Mouse (Mus musculus): ENCODE data around the gene Pcgf1. TPM values are rescaled to one million over a fixed set of nuclear protein-coding genes. Genes with fewer than 3 reads are reported as not detected.
A peak's percentile ranks its signal among the peaks of the same experiment; 100 is the strongest.

Gene Pcgf1
- total RNA-seq (2015): 28.9 and 37.5 TPM in 2 replicates
- 10.5 and 16.6 TPM in 2 replicates for total RNA-seq (2017)

DNA sequence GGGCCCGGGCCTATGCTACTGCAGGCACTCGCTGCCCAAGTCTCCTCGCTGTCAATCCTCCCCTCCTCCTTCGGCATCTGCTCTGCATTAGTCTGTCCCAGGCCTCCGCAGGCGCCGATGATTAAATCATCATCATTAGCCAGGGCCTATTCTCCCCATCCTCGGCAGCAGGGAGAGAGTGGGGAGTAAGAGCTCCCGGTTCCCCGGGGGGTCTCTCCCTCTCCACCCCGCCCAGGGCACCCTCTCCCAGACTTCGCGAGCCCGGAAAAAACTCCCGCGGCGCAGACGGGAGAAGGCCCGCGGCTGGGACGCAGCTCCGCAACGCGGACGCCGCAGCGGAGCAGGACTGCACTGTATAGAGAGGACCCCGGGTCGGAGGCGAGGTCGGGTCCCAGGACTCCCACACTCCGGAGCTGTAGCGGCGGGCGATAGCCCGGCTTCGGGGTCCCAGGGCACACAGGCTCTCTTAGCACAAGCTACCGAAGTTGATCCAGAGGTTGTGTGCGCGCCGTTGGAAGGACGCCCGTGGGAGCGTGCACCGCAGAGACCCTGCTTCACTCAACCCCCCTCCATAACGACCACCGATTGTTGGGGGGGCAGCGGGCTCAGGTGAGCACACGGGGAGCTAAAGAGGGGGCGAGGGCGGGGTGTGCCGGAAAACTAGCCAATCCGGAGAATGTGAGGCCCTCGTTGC, at the start of gene Pcgf1:
Pcgf1 (plus strand) TSS at position 240 of the 694 bp plus-strand sequence.
- ATAC-seq (ENCODE audit: poor library complexity, severe bottlenecking): peak; percentile 13; the same call in 1 of the 2 replicates

DNA sequence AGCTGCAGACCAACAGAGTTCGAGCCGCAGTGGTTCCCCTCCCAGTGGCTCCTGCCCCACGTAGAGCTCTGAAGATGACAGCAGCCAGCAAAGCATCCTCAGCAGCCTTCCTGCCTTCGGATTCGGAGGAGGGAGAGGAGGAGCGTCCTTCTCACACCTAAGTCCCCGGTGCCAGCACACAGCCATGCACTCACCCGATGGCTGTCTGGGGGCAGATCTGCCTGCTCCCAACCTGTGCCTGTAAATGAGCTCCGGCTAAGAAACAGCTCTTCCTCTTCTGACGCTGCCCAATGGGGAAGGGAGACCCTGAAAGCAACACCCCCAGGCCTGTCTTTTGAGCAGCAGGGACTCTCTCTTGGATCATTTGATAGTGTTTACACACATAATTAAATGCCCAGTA, 47.9 kb upstream of the Pcgf1 start:
- ATAC-seq (ENCODE audit: poor library complexity, severe bottlenecking): no peak

DNA sequence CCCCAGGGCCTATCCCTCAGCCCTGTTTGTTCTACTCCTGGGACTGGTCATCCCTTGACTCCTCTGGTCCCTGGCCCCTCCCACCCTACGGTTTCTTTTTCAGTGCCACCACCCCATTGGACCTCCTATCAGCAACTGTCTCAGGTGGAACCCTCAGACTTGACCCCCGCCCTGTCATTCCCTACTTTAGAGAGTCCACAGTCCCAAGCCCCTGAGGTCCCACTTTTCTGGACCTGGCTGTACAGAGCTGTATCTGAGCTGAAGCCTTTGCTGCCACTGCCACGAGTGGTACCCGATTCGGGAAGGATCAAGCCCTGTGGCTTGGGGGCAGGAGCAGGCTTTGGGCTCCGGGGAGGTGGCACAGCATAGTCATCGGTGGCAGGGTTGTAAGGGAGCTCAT, 46.6 kb upstream of the Pcgf1 start:
- no peak for ATAC-seq (ENCODE audit: poor library complexity, severe bottlenecking)

DNA sequence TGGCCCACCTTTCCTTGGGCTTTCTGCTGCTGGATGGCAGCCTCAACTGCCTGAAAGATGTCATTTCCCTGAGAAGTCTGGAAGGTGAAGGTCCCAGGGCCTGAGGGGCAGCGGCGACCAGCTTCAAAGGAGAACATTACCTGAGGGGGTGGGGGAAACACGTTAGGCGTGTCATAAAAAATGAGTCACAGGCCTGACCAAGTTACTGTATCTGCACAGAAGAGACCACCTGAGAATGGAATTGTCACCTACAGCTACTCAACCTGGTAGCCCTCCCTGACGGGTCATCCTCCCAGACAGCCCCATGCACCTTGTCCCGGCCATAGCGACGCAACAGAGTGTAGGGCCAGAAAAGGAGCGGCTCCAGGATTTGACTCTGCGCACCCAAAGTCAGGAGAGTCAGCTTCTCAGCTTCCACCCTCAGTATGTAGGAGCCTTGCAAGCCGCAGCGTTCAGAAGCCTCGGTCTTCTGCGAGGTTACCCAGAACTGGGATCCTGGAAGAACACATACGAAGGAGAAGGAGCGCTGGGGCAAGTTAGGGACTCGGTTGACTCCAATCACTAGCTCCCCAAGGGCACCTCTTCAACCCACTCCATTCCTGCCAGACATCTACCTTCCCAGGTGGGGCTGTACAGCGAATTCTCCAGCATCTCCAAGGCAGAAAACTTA, 45.6 kb upstream of the Pcgf1 start:
- ATAC-seq (ENCODE audit: poor library complexity, severe bottlenecking): no peak

DNA sequence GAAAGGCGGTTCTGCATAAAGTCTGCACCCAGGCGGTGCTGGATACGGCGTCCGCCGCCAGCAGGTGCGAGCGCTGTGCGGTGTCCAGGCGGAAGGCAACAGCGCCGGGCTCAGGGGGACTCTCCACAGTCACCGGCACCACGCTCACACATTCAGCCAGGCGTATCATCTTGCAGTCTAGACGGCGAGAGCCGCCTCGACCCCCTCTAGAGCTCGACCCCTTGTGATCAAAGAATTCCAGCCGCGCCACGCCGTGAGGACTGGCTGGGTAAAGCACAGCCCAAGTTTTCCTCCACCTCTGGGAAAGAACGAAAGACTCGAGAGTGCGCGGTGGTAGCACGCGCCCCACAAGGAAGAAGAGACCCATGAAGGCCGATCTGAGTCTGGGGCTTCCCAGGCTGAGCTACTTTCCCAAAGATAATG, 44.9 kb upstream of the Pcgf1 start:
- ATAC-seq (ENCODE audit: poor library complexity, severe bottlenecking): peak; percentile 68

DNA sequence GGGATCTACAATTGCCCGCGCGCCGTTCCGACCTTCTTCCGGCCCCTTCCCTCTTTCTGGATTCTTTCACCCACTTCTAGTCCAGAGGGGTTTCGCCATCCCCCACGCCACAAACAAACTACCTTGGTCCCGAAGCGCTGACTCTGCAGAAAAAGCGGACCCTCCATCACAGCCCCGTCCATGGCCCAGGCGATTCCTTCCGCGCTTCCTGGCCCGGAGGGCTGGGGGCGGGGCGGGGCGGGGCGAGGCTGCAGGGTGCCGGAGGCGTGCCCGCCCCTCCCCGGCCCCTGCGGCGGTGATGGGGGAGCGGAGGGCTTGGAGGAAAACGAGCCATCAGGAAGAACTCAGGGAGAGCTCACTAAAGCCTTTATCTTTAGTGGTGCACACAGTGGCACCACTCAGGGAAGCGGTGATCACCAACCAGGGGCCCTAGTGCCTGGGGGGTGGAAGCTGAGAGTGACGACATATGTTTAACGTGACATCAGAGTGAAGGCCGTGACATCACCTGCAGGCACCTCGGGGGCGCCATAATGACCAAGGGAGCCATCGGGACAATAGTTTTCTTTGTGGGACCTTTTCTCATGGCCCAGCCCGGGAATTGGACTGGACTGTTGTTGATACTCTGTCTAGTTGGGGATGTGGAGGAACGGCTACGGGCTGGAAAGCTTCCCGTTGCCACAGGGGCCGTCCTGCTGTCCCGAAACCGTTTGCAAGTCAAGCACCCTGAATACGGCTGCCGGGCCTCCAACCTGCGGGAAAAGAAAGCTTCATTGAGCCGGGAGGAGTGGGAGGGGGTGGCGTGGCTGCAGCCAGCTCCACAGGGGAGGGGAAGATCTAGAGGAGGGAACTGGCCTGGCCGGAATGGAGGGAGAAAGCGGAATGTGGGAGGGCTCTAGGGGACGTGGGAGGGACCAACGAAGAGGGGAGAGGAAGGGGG, 44.2 kb upstream of the Pcgf1 start, which contains the start of the genes Dok1 and Loxl3:
Dok1 (minus strand) TSS at position 223 of the 937 bp plus-strand sequence.
Loxl3 (plus strand) TSS at position 925 of the 937 bp plus-strand sequence.
- ATAC-seq (ENCODE audit: poor library complexity, severe bottlenecking): peak; percentile 77

DNA sequence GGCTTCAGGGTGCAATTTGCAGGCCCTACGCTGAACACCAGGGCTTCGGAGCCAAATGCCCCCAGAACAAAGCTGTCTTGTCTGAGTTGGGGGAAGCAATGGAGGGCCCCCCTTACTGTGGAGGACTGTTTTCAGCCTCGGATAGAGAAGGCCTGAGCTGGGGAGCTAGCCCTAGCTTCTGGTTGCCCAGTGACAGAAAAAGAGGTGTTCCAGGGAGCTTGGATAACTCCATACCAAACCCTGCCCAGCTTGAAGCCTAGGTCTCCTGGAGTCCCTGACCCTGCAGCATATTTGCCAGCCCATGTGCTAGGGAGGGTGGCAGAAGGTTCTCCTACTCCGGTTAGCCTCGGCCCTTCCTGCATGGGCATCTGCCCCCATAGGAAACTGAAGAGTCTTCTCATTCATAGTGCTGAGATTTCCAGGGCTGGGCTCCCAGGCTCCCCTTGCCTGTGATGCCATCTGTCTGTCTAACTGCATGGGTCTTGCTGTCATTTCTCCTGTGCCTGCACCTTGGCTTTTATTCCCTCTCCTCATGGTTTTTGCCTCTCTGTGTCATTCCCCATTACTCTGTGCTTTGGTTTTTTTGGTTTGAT, 43.1 kb upstream of the Pcgf1 start:
- ATAC-seq (ENCODE audit: poor library complexity, severe bottlenecking): no peak

DNA sequence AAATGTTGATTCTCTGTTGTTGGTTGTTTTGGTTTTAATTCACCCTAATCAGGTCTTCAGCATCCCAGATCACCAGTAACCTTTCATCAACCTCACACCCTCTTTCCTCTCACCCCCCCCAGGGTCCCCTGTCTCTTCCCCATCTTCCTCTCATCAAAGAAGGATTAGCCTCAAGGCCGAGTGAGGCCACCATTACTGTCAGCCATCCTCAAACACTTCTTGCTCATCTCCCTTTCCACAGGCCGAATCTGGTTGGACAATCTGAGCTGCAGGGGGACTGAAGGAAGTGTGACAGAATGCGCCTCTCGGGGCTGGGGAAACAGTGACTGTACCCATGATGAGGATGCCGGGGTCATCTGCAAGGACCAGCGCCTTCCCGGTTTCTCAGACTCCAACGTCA, 40.5 kb upstream of the Pcgf1 start:
- no peak for ATAC-seq (ENCODE audit: poor library complexity, severe bottlenecking)

DNA sequence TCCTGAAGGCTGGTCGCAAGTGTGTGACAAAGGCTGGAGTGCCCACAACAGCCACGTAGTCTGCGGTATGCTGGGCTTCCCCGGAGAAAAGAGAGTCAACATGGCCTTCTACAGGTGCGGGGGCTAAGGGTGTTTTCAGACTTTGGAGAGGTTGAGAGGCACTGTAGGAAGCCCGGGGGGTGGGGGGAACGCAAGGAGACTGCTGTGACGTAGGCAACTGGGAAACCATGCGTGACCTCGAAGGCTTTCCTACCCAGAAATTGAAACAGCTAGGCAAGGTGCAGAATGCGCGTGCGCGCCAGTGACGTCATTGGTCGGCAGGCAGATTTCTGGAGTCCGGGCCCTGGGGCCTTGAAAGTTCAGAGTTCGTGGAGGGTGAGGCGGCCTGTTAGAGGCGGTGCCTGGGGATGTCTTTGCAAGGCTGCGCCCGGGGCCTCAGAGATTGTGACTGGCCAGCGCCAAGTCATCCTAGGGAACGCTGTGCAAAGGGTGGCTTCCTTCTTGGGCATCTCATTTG, 39.1 kb upstream of the Pcgf1 start:
- peak; percentile 89 for ATAC-seq (ENCODE audit: poor library complexity, severe bottlenecking)

DNA sequence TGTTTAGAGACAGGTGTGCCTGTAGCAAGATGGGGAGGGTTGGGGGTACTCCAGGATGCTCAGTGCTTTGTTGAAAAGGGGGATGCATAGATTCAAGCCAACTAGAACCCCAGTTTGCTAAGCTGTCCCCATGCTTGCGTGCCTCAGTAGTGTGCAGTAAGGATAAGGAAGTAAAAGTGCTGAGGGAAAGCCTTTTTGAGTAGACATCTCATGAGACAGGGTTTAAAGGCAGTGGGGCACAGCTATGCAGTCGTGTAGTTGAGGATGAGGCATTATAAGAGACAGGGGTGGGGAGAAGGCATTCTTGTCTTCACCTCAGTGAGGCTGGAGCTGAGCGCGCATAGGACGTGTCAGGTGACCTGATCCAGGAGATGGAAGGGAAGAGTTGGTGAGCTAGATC, 37.1 kb upstream of the Pcgf1 start:
- ATAC-seq (ENCODE audit: poor library complexity, severe bottlenecking): no peak

DNA sequence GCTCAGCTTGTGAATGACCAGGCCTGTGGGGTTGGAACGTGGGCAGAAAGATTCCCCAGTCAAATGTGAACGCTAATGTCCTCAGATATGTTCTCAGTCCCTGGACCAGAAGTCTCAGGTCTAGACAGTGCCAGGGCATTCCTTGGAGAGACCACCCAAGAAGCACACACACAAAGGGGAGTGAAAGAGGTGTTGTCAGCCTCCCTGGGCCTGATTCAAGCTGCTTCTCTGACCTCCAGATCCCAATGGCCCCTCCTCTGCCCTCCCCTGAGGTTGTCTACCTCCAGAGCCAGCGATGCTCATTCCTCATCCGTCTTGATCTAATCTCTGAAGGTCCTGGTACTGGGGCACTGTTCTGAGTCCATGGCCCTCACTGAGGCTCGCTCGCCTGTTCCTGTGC, 34.1 kb upstream of the Pcgf1 start:
- no peak for ATAC-seq (ENCODE audit: poor library complexity, severe bottlenecking)

DNA sequence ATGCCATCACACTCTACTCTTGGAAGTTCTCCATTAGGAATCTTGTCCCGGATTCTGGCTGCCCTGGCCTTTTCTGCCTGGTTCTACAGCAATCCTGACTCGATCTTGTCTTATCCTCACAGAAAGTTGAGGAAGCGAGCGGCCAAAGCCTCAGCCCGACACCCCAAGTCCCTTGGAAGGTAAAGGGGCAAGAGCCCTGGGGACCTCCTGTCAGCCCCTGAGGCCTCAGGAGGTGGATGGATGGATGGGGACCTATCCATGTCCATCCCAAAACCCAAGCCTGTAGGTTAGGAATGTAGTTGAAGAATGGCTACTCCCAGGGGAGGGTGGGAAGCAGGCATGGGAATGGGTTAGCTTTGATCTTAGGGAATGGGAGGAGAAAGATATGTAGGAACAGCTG, 33.7 kb upstream of the Pcgf1 start:
- ATAC-seq (ENCODE audit: poor library complexity, severe bottlenecking): no peak

DNA sequence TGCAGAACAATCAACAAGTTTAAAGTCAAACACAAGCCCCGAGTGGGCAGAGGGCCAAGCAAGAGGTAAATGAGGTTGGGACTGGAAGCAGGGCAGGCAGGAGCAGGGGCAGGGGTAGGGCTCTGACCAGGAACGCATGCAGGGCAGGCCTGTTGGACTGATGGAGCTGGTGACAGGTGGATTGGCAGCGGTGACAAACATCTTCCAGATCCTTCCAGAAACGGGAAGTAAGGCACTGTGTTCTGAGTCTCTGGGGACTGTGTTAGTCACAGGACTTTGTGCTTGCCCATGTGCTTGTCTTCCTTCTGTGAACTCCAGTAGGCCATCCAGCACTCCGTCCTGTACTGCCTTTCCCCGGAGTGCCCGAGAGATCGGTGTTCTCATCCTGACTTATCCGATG, 32.9 kb upstream of the Pcgf1 start:
- ATAC-seq (ENCODE audit: poor library complexity, severe bottlenecking): peak; percentile 67

DNA sequence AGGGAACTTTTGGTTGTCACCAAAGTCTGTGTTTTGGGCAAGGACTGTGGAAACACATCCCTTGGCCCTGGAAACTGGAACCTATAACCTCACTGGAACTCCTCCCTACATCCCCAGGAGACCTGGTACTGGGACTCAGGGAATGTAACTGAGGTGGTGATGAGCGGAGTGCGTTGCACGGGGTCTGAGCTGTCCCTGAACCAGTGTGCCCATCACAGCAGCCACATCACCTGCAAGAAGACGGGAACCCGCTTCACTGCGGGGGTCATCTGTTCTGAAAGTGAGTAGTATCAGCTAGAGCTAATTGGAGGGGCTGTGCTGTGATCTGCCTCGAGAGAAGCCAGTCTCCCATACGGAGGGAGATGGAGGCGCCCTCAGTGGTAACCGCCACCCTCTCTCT, 28.3 kb upstream of the Pcgf1 start:
- no peak for ATAC-seq (ENCODE audit: poor library complexity, severe bottlenecking)

DNA sequence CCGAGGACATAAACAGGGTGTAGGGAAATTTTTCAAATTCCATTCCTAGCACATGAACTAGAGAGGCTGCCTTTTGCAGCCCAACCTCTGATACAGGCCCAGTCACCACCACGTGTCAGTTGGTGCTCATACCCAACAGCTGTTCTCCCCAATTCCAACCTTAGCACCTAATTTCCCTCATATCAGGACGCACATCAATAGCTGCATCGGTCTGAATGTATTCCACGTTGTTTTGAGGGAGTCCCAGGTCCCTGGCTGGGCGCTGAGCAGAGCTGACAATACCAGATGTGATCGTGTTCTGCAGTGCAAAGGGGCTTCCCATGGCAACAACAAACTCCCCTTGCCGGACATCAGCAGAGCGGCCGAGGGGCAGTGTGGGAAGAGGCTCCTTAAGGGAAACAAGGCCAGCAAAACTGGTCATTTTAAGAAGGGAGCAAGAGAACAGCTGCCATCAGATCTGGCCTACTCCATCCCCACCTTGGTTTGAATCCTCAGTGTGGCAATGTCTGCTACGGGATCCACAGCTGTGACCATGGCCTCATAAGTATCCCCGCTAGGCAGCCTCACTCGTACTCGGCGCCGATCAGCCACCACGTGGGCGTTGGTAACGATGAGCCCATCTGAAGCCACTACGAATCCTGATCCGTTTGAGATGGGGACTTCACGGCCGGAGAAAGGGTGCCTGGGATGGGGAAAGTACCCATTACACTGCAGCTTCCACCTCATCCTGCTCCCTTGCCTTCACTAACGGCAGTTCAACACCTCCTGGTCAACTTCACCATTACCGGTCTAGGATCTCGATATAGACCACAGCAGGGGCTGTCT, 24.3 kb upstream of the Pcgf1 start:
- peak; percentile 13; the same call in 1 of the 2 replicates for ATAC-seq (ENCODE audit: poor library complexity, severe bottlenecking)

DNA sequence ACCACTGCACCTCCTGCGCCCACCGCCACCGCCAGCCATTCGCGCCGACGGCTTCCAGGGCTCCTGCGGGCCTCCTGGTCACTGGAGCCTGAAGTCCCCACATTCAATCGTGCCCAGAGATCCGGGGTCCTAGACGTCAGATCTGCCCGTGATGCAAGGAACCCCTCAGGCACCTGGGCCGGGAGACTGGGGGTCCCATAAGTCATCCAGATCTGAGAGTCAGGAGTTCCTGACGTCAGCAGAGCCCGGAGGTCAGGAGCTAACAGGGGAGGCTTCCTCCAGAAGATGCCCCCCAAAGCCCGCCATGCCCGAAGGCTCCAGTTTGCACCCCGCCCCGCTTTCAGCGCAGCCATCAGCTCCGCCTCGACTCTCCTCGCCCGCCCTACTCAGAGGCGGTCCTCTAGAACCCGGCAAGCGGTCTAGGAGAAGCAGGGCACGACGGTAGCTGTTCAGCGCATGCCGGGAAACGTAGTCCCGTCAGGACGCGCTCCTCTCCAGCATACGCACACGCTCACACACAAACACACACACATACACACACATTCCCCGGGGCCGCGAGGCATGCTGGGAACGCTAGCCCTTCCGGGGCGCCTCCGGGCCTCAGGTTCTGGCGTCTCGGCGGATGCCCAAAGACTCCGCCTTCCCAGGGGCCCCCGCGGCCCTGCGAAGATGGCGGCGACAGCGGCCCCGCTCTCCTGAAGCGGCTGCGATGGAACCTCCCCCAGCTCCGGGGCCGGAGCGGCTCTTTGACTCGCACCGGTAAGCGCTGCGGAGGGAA, 23.4 kb upstream of the Pcgf1 start, which contains the start of gene Aup1:
Aup1 (plus strand) TSS at position 448 of the 778 bp plus-strand sequence.
- peak; percentile 91 for ATAC-seq (ENCODE audit: poor library complexity, severe bottlenecking)

DNA sequence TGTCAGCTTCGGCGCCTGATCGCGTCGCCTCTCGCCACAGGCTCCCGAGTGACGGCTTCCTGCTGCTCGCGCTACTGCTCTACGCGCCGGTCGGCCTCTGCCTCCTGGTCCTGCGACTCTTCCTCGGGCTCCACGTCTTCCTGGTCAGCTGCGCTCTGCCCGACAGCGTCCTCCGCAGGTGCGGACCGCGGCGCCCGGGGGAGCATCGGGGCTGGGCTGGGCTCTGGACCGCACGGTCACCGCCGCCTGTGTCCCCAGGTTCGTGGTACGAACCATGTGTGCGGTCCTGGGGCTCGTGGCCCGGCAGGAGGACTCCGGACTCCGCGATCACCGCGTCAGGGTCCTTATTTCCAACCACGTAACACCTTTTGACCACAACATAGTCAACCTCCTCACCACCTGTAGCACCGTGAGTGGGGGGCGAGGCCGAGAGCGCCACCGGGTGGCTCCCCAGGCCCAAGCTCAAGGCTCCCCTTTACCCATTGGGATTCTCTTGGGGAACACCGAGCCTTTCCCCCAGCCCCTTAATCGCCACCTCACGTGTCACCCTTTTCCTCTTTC, 22.7 kb upstream of the Pcgf1 start, which contains the start of gene Htra2:
Htra2 (minus strand) TSS at position 403 of the 561 bp plus-strand sequence.
- ATAC-seq (ENCODE audit: poor library complexity, severe bottlenecking): no peak; the same call in 1 of the 2 replicates

DNA sequence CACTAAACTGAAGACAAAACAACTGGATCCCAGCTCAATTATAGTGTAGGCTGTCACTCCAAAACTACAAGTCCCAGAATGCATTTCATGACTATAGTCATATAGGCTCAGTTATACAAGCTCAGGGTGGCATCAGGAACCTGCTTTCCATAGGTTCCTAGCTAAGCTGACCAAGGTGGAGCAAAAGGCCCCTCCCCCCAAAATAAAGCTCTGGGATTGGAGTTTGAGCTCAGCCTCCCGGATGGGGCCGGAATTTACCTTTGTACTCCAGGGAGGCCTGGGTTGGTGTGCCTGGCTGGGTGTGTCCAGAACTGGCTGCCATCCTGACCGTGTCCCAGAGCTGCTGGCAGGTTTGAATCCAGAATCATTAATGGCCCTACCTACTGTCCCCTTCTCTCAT, 19.9 kb upstream of the Pcgf1 start, which contains the start of gene Dqx1:
Dqx1 (plus strand) TSS at position 55 of the 400 bp plus-strand sequence.
- ATAC-seq (ENCODE audit: poor library complexity, severe bottlenecking): no peak

Measured in megakaryocyte, adult 5-6 weeks (primary cell).